Mouse (Mus musculus) kidney, adult 9 months (tissue): Measurements from ENCODE around the gene 4930558K02Rik.
A peak's percentile ranks its signal among the peaks of the same experiment; 100 is the strongest.

ENCODE experiments used
- DNase-seq: peaks from one replicate; pipeline ENCODE4 v3.0.0; 2022

4930558K02Rik gene

DNA sequence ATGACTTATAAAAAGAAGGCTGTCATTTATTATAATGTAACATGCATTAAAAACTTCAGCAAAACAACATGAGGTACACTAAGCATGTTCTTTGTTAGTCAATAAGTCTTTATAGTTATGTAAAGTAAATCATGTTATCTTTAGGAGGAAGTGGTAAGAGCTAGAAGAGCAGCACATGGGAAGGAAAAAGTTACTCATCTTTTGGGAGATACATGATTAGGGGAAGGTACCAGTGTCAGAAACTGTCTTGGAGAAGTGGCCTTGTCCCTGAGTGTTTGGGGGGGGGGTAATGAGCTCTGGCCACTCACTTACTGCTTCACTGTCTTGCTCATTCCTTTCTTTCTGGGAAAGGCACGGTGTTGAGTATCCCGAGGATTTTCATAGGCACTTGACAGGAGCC is 37.4 kb downstream of the 4930558K02Rik start:
- DNase-seq, result no peak

DNA sequence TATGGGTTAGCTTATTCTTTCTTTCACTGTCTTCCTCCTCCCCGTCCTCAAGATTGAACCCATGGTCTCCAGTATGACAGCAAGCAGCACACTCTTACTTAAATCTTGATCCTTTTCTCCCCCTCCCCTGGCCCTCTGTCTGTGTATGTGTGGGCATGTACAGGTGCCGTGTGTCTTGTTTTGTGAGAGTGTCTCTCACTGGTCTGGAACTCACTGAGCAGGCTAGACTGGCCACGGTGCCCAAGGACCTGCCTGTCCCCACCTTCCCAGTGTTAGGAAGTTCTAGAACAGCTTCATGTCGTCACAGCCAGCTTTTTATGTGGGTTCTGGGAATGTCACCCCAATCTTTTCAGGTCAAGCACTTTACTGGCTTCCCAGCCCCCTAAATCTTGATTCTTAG is 47.1 kb downstream of the 4930558K02Rik start:
- DNase-seq, result no peak

DNA sequence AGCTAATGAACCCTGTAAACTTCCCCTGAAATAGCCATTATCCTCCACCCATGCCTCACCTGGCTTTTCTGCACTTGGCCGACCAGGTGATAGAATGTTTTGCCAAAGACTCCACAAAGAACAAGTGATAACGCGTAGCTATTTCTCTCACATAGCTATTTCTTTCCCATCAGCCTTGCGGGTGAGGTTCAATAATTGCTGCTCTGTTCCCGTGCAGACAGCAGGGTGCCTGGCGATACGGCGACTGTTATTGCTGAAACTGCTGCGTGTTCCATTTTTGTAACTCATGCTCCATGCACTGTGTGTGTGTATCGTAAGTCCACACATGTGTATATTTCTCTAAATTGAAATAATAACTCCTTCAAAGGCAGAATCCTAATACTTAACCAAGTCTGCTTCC is 47.6 kb downstream of the 4930558K02Rik start:
- DNase-seq, result no peak

DNA sequence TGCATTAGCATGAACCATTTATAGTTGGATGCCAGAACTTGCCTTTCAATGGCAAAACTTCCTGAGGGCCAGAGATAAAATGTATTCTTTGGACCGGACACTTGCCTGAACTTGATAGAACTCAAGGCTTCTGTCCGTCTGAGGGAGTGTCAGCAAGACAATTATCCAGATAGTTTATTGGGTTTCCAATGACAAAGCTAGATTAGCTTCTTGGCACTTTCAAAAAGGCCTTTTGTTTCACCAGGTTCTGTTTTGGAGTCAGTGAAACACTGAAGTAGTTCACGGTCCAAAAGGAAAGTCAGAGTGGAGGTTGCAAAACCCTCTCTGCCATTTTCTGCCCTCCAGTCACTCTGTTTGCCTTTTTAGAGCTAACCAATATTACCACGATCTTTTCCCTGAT is 48.1 kb downstream of the 4930558K02Rik start:
- no peak for DNase-seq

DNA sequence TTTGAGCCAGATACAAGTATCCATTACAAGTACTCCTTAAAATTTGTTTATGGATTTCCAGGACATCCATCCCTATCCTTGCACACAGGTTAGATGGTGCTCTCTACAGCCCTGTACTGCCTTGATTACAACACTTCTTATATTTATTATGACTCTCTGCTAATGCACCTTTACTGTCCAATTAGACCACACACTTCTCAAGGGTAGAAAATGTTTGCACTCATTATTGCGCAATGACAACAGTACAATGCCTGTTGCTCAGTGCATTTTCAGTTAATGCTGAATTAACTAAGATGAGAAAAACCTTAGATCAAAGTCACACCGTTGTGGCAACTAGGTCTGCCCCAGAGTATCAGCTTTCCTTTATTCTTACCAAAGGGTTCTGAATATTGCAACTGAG is 51.5 kb downstream of the 4930558K02Rik start:
- DNase-seq, result no peak

DNA sequence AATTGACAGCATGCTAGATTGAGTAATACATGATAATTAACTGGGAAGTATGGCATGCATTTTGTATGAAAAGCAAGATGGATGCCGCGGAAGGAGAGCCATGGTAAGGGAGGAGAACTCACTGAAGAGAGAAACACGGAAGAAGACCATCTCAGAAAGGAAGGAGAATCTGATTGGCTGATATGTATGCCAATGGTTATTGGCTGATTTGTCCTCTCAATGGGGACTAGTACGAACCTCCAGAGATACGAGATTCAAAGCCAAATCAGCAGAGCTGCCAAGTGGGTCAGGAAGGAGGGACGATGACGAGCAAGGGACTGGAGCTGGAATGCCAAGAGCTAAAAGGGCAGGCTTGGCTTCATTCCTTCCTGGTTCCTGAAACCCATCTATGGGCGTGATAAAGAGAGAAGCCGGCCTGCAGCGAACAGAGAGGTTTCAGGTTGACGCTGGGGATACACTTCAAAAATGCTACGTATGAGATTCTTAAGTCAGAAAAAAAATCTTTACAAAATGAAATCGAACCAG is 54.1 kb downstream of the 4930558K02Rik start:
- no peak for DNase-seq

DNA sequence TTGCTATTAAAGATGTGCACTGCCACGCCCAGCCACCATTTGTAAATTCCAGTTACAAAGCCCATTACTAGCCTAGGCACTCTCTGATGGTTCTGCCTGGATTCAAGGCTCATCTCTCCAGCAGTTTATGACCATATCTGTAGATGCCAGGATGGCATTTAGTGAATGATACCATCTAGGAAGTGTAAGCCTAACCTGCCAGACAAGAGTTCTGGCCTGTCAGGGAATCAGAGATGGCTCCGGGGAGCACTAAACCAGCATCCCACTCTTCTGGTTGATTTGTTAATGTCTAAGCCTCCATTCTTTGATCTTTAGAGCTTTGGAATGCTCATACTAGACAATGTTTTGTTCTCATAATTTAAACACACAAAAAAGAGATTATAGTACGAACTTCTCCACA is 55.1 kb downstream of the 4930558K02Rik start:
- no peak for DNase-seq

DNA sequence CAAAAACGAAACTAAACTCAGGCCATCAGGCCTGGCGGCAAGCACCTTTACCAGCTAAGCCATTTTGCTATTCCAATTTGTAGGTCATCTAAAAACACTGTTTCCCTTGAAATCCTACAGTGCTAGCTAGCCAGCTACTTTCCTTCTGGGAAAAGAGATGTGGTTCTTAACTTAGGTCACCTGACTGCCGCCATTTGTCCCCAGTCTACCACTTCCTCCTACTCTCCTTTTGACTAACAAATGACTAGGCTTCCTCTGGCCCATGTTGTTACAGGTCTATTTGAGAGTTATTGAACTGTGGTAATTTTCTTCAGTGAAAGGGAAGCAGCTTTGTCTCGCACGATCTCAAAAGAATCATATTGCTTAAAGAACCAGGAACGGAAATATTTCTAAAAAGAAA is 57.5 kb downstream of the 4930558K02Rik start:
- no peak for DNase-seq

DNA sequence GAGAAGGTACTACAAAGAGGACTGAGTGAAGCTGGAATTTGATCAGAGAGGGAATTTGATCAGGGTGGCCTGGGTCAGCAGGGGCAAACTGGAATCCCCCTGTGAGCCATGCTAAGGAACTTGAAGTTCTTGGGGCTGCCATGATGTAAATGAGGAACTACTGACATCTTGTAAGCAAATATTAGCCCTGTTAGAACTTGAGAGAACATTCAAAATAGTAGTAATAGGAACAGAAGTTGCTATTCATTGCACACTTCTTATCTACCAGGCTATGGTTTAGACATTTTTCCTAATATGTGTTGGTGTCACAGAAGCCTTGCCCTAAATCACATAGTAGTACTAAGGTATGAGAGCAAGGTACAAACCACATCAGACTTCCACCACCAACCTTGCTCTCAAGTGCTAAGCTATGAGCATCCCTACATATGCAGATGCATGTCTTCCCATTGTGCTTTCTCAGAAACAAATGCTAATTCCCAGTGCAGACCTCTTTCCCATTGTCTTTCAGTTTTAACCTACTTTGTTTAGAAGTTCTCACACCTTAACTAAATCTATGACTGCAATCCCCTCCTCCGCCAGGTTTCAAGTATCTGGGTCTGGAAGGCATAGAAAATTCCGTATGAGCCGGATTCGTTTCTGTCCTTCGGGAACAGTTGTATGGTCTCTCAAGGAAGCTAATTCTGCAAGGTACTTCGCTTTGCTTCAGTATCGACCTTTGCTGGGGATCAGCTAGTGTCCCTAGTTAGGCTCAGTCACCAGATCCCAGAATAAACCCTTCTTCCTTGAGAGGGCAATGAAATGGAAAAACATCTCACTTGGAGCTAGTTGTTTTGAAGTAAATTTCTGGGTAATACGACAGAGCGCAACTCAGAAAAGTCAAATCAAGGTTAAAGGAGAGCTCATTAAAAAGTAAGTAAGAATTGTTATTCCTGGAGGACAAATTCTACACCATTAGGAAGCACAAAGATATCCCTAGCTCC is 58.7 kb downstream of the 4930558K02Rik start:
- no peak for DNase-seq

DNA sequence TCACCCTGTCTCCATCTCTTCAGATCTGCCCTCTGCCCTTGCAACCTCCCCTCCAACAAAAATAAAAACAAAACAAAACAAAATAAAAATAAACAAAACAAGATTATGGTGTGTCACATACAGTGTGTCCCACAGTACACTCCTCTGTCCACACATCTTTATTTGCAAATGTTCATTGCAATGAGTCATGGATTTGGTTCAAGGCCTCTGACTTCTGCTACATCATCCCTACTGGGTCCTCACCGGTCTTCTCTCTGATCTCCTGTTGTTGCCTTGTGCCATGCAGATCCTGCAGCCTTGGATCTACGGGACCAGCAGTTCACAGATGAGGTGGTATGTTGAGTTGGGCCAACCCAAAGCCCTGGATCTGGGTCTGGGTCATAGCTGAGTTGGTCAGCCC is 59.8 kb downstream of the 4930558K02Rik start:
- DNase-seq, result no peak

DNA sequence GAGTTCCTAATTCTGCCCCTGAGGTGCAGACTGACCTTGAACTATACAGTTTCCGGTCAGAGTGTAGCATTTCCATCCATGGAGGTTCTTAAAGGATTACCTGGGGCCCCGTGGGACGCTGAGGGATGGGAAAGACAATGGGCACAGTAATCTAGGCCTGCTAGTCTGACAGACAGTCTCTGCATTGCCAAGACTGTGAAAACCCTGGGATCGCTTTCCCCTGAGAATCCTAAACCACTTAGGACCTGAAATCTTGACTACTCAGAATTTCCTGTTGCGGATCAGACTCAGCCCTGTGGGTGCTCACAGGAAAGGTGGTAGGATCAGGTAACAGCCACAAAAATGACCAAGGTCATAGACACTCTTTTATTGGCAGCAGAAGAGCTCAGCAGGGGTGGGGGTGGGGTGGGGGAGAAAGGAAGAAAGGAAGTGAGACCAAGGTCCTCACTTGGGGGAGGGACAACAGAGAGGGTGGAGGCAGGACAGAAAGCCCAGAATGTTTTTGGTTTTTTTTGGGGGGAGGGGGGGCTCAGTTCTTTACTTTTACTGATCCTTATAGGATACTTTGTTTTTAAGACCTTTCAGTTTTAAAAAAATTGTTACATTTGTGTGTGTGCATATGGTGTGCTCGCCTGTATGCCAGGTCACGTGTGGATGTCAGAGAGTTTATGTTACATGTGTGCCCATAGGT is 60.6 kb downstream of the 4930558K02Rik start:
- no peak for DNase-seq

DNA sequence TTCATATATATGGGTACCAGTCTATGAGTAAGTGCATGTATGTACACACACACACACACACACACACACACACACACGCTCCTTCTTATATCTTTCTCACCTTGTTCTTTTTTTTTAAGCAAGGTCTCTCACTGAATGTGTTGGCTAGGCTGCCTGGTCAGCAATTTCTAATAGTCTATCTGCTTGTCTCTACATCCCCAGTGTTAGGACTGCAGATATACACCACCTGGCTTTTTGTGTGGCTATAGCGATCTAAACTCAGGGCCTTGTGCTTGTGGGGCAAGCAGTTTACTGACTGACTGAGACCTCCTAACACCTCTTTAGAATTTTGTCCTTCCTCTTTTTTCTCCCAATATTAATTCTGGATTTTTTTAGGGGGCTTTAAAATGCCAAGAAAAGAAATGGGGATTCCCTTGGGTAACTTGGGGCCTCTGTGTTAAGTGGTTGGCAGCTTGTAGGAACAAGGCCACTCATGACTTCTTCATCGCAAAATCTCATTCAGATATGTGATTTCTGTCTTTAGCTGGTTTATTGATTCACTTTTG is 61.4 kb downstream of the 4930558K02Rik start:
- no peak for DNase-seq

DNA sequence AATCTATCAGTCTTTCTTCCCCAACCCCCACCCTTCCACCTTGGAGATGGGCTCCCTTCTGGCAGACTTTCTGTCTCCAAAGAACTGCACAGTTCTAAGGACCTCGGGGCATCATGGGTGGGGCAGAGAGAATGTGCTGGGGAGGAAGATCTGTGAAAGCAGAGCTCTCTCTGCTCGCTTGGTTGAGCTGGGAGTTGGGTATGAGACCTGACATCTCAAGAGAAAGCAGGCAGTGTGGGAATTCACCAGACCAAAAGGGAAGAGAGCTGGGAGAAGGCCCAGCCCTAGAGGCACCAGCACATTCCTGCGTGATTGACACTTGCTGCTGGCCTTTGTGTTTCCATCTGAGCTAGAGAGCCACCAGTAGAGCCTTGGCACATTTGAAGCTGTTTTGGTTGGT is 63.4 kb downstream of the 4930558K02Rik start:
- no peak for DNase-seq

DNA sequence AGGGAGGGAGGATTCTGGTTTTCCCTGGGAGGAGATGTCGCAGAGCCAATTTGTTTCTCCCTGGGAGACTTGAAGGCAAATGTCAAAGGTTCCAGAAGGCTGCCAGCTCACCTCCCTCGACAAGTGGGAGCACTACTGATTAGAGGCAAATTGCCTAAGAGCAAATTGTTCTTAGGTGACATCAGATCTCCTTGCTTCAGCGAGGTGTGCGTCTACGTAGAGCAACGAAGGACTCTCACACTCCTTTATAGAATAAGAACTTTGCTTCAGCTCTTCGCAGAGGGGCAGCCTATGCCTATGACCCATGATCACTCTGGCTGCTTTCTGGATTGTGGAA is 65.8 kb downstream of the 4930558K02Rik start:
- DNase-seq, result no peak

DNA sequence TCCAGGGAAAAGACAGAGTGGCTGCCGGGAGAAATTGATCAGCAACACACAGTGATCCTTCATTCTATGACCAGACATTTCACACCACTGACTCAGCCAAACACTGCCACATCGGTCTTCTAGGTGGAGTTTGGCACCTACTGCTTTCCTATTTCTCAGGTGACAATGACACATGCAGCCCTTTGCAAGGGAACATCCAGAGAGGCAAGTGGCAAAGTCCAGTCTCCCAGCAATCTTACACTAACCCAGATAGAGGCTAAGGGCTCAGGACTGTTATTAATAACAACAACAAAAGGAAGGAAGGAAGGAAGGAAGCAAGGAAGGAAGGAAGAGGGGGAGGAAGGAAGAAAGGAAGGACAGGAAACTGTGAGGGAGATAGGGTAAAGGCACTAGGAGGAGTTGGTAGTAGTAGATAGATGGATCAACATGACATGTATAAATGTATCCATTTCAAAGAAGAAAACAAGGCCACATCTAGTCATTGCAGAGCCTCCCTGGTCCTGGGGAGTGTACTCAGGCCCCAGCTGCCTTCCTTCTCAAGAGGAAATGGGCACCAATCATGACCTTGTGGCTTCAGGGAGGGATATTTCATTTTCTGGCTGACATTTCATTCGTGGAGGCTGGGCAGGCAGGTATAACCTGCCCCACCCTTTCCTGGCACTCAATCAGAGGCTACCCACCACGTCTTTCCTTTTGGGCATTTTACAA is 66.3 kb downstream of the 4930558K02Rik start:
- DNase-seq, result peak; percentile 21

DNA sequence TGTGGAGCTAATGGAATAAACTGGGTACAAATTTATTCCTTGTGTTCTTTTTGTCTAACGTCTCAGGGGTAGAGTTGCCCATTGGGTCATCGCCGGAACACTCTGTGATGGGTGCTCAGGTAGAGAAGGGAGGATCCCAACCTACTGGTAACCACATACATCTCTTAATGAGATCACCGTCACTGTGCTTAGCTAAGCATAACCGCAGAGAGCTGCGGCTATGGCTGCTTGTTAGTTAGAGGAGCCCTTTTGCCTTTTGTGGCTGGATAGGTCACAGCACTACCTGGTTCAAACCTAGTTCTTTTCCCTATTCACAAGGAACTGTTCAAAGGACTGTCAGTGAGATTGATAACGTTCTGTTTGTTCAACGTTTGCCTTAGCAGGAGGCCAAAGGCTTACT is 70.4 kb downstream of the 4930558K02Rik start:
- no peak for DNase-seq

DNA sequence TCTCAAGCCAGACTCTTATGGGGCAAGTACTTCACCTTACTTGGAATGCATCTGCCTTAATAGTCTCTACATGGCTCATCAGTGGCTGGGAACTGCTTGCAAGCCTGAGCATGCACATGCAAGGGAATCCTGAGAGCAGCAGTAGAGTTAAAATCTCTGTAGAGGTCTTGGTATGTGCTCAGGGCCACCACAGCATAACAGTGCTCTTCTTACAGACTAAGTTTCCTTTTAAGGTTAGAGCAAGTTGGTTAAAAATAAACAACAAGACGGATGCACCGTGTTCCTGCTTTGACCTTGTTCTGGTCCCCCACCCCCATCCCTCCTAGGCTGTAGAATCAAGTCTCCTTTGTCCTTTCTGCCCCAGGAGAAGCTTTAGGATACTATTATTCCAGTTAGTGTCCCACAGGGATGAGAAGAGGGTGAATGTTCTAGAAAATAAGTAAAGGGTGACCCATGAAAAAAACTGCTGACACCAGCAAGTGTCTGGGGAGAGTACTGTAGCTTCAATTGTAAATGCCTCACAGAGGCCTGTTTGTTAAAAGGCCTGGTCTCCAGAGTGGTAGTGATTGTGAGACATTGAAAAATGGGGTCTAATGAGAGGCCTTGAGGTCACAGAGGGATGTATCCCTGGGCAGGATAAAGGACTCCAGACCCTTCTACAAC is 71.5 kb downstream of the 4930558K02Rik start:
- peak; percentile 55 for DNase-seq

DNA sequence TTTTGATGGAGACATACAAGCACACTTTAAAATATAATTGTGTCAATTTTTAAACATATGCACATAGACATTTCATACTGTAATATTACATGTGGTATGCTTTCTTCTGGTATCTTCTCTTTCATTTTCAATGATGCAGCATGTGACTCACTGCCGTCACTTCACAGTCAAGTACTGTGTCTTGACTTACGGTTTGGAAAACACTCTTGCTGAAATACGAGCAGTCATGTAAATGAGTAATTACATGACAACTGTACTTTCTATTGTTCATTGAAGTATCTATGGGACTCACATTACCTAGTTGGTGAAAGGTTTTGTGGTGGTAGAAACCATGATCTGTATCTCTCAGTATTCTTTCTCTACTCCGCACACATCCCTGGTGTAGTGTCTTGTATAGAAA is 72.3 kb downstream of the 4930558K02Rik start:
- no peak for DNase-seq

DNA sequence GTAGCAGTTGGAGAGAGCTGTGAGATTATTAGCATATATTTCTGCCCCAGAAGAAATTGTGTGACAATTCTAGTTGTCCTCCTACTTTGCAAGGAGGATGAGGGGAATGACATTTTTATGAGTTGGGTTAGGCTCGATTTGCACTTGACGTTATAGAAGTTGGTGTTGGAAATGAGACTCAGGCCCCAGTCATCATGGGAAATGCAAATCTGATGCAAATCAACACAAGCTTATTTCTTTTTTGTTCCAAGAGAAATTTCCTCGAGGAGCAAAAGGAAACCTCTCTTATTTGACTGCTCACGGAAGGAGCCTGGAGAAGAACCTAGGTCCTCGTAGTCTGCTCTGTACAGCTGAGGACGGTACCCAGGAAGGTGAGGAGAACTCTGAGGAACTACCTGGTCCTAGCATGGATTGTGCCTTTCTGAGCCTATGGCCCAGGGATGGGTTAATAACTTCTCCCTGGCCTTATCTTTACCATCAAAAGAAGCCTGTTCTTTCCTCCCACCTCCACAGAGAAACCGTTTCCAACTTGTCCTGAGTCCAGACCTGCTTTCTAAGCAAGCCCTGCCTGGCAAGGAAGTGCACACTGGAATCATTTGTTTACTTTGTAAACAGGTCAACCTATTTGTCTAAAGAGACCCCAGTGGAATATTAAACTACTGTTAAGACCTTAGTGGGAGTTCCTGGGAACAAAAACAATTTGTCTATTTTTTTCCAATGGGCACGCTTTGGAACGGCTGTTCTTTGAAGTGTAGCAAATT is 76.6 kb downstream of the 4930558K02Rik start:
- no peak for DNase-seq

DNA sequence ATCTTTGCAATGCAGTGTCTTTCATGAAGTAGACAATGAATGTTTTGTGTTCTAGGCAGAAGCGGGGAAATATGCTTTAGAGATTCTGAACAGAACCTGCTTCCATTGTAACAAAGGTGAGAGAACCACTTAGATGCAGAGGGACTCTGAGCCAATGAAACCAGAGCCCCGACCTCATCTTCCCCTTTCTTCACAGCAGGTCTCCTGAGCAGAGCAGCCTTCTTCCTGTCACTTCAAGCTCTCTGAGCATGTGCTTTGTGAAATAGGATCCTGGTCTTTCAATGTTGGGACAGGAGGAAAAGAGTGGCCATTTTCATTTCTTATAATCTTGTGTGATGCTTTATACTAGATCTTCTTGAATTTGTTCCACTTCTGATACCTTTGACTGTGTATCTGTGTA is 79.3 kb downstream of the 4930558K02Rik start:
- no peak for DNase-seq

DNA sequence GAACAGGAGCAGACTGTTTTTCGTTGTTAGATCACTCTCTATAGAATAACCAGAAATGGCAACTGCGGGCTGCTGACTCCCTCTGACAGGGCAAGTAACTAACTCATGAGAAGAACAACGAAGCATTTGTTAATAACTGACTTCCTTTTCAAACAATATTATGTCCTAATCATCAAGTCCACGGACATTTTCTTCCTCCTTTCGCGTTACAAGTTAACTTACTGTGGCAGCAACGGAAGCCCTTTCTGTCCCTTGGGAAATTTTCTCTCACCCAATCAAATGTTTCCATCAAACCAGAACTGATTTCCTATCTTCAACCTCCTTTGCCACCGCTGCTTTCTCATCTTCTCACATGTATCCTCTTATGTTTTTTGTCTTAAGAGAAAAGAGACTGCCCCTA is 82.2 kb downstream of the 4930558K02Rik start:
- no peak for DNase-seq

DNA sequence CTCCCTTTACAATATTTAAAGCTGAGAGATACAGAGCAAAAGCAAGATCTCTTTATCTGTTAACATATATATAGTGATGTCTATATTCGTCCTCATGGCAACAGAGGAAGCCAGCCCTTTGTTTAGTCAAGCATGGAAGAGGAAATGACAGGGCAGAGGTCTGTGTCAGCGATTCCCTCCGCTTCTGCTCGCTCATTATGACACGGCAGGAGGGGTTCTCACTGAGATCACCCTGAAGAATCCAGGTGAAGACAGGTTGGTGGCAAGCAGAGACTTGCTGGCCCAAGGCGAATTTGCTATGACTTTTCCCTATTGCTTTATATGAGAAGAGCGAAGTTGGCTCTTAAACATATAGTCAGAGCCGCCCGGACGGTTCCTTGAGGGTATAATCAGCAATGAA is 83.3 kb downstream of the 4930558K02Rik start:
- no peak for DNase-seq
